Mouse (Mus musculus) liver, embryonic 14.5 days (tissue): ENCODE measurements at regions not wholly inside any gene's neighbourhood (a gene's known extent, or its start where the extent isn't known, plus 50 kb on each side); places are given as distances from the start of the nearest gene placed in this dataset.

Experiments
- CTCF ChIP-seq: IDR thresholded peaks from 2 replicates; pipeline ENCODE4 v1.5.1; 2016; ENCODE audit warnings: antibody characterized with exemption, low read depth, control low read depth
- EP300 ChIP-seq: IDR thresholded peaks from 2 replicates; pipeline ENCODE4 v1.6.1; 2016; ENCODE audit warnings: antibody characterized with exemption, low read depth

DNA sequence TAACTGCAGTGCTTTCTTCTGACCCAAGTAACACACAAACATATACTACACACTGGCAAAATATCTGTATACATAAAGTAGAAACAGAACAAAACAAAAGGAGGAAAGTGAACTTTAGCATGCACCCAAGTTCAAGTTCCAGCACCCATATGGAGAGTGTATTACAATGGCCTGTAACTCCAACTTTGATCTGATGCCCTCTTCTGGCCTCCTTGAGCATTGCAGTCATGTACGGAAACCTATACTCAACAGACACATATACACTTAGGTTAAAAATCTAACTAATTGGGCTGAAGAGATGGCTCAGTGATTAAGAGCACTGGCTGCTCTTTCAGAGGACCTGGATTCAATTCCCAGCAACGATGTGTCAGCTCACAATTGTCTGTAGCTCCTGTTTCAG, 72.2 kb downstream of the Mid1ip1 start:
- TF ChIP-seq EP300 (no peak), CTCF (peak; percentile 49)
